Mouse (Mus musculus) liver, postnatal 0 days (tissue): ENCODE data around the gene Tmem117. TPM values are rescaled to one million over a fixed set of nuclear protein-coding genes. Genes with fewer than 3 reads are reported as not detected.

Experiments used
- ATAC-seq: fragments of 200-750 bp; cut with Nextera tagmentation; 2 replicates; pipeline ENCODE4 v1.8.0; 2017; ENCODE audit warnings: mild to moderate bottlenecking, moderate library complexity
- DNase-seq: peaks from one replicate; pipeline ENCODE4 v3.0.0-alpha.2; 2016
- H3K27ac ChIP-seq: fragments of 300-500 bp; sonication (generic); 2 replicates; pipeline ENCODE4 v1.5.1; 2014; ENCODE audit warnings: antibody characterized with exemption, moderate library complexity, mild to moderate bottlenecking, low read depth
- H3K27me3 ChIP-seq: fragments of 300-500 bp; sonication (generic); 2 replicates; pipeline ENCODE4 v1.6.1; 2014; ENCODE audit warnings: low read length, control low read depth, mixed read lengths; ENCODE audit not compliant: insufficient read depth
- H3K36me3 ChIP-seq: fragments of 300-500 bp; sonication (generic); replicated peaks from 2 replicates; pipeline ENCODE4 v1.6.1; 2014; ENCODE audit warnings: mild to moderate bottlenecking, control low read depth, low read length, moderate library complexity, mixed read lengths; ENCODE audit not compliant: insufficient read depth
- H3K4me1 ChIP-seq: fragments of 300-500 bp; sonication (generic); 2 replicates; pipeline ENCODE4 v1.6.1; 2014; ENCODE audit warnings: antibody characterized with exemption, mild to moderate bottlenecking, control low read depth; ENCODE audit not compliant: insufficient read depth
- H3K4me2 ChIP-seq: fragments of 300-500 bp; sonication (generic); 2 replicates; pipeline ENCODE4 v1.6.1; 2014; ENCODE audit warnings: low read depth, mild to moderate bottlenecking, low read length, moderate library complexity, mixed read lengths
- H3K4me3 ChIP-seq: fragments of 300-500 bp; sonication (generic); 2 replicates; pipeline ENCODE4 v1.5.1; 2014; ENCODE audit warnings: low read depth, low read length
- H3K9ac ChIP-seq: fragments of 300-500 bp; sonication (generic); replicated peaks from 2 replicates; pipeline ENCODE4 v1.6.1; 2014; ENCODE audit warnings: mild to moderate bottlenecking, moderate library complexity
- H3K9me3 ChIP-seq: fragments of 300-500 bp; sonication (generic); 2 replicates; pipeline ENCODE4 v1.6.1; 2016; ENCODE audit warnings: mild to moderate bottlenecking, control low read depth, low read length, mixed read lengths
- CTCF ChIP-seq: sonication (generic); IDR thresholded peaks from 2 replicates; pipeline ENCODE4 v1.5.1; 2016; ENCODE audit warnings: antibody characterized with exemption, low read depth
- EP300 ChIP-seq: IDR thresholded peaks from 2 replicates; pipeline ENCODE4 v1.6.1; 2016; ENCODE audit warnings: antibody characterized with exemption, low read depth, mild to moderate bottlenecking
- WGBS: fragments of 180-500 bp; shearing (Covaris S2); extraction: QIAGEN DNeasy Blood & Tissue Kit; methylation state at CpG from one replicate; pipeline ENCODE4 v1.1.7; 2014; ENCODE audit not compliant: insufficient replicate concordance; 5-methylcytosine and 5-hydroxymethylcytosine counted together
- polyA plus RNA-seq: library from polyadenylated mRNA; unstranded; fragments of >200 nt; fragmentation: Nextera tagmentation; extraction: Ambion mirVana; gene quantifications from 2 replicates; pipeline ENCODE4 v1.2.1, GENCODE M21; 2015

Gene Tmem117
- polyA plus RNA-seq, 1 experiment from 2014 or later: not detected

GRCm38 (mm10) chr15:94864134-94864533 lies 235.1 kb downstream of the Tmem117 start:
- TF ChIP-seq EP300: no peak
- no peak for TF ChIP-seq CTCF
- H3K4me1 ChIP-seq: no peaks in the 10 kb centered on the region
- H3K4me3 ChIP-seq: no peak overlapping the region
- no peak overlapping the region for H3K9ac ChIP-seq
- ATAC-seq: no peak
- DNase-seq: no peak
- H3K36me3 ChIP-seq: no peaks in the 10 kb centered on the region
- no peaks in the 10 kb centered on the region for H3K27me3 ChIP-seq
- no peaks in the 10 kb centered on the region for H3K9me3 ChIP-seq
- no peak overlapping the region for H3K4me2 ChIP-seq
- WGBS: 31% methylated on average over 1 of the region's 1 CpGs
- H3K27ac ChIP-seq: no peak overlapping the region

GRCm38 (mm10) chr15:94868372-94868771 lies 239.3 kb downstream of the Tmem117 start:
- H3K27ac ChIP-seq: no peak overlapping the region
- WGBS: 76% methylated on average over 5 of the region's 5 CpGs
- no peaks in the 10 kb centered on the region for H3K9me3 ChIP-seq
- no peaks in the 10 kb centered on the region for H3K27me3 ChIP-seq
- no peak overlapping the region for H3K9ac ChIP-seq
- no peak overlapping the region for H3K4me3 ChIP-seq
- H3K4me2 ChIP-seq: no peak overlapping the region
- no peaks in the 10 kb centered on the region for H3K36me3 ChIP-seq
- ATAC-seq (no peak), DNase-seq (no peak)
- TF ChIP-seq EP300 (no peak), CTCF (no peak)
- no peaks in the 10 kb centered on the region for H3K4me1 ChIP-seq

GRCm38 (mm10) chr15:94885026-94885425 lies 256.0 kb downstream of the Tmem117 start:
- H3K9me3 ChIP-seq: no peaks in the 10 kb centered on the region
- WGBS: 74% methylated on average over 4 of the region's 4 CpGs
- TF ChIP-seq CTCF (no peak), EP300 (no peak)
- no peak overlapping the region for H3K4me2 ChIP-seq
- no peaks in the 10 kb centered on the region for H3K4me1 ChIP-seq
- no peak overlapping the region for H3K4me3 ChIP-seq
- no peak for ATAC-seq
- no peak for DNase-seq
- no peak overlapping the region for H3K27ac ChIP-seq
- H3K36me3 ChIP-seq: no peaks in the 10 kb centered on the region
- no peak overlapping the region for H3K9ac ChIP-seq
- no peaks in the 10 kb centered on the region for H3K27me3 ChIP-seq

- Histone ChIP-seq H3K9ac (no peak overlapping the region), H3K4me2 (no peak overlapping the region), H3K4me3 (no peak overlapping the region), H3K27me3 (no peaks in the 10 kb centered on the region), H3K9me3 (no peaks in the 10 kb centered on the region), H3K36me3 (no peaks in the 10 kb centered on the region), H3K4me1 (no peaks in the 10 kb centered on the region), H3K27ac (no peak overlapping the region)
- TF ChIP-seq EP300: no peak
- no peak for TF ChIP-seq CTCF
- no peak for DNase-seq
- WGBS: 77% methylated on average over 1 of the region's 1 CpGs
- no peak for ATAC-seq
Observed at GRCm38 (mm10) chr15:94893201-94893600, 264.2 kb downstream of the Tmem117 start.

GRCm38 (mm10) chr15:94894086-94894485 lies 265.1 kb downstream of the Tmem117 start:
- Histone ChIP-seq H3K4me3 (no peak overlapping the region), H3K4me1 (no peaks in the 10 kb centered on the region), H3K4me2 (no peak overlapping the region), H3K27me3 (no peaks in the 10 kb centered on the region), H3K9ac (no peak overlapping the region), H3K36me3 (no peaks in the 10 kb centered on the region), H3K9me3 (no peaks in the 10 kb centered on the region), H3K27ac (no peak overlapping the region)
- no peak for ATAC-seq
- DNase-seq: no peak
- TF ChIP-seq EP300 (no peak), CTCF (no peak)
- WGBS: 82% methylated on average over 5 of the region's 5 CpGs

- no peak overlapping the region for H3K4me2 ChIP-seq
- H3K27me3 ChIP-seq: no peaks in the 10 kb centered on the region
- H3K9ac ChIP-seq: no peak overlapping the region
- DNase-seq: no peak
- no peaks in the 10 kb centered on the region for H3K9me3 ChIP-seq
- H3K4me1 ChIP-seq: no peaks in the 10 kb centered on the region
- H3K27ac ChIP-seq: no peak overlapping the region
- WGBS: 78% methylated on average over 11 of the region's 11 CpGs
- no peak for TF ChIP-seq CTCF
- TF ChIP-seq EP300: no peak
- H3K4me3 ChIP-seq: no peak overlapping the region
- ATAC-seq: no peak
- no peaks in the 10 kb centered on the region for H3K36me3 ChIP-seq
Observed at GRCm38 (mm10) chr15:94895681-94896080, 266.6 kb downstream of the Tmem117 start.

- TF ChIP-seq EP300: no peak
- no peak for TF ChIP-seq CTCF
- 83% methylated on average over 1 of the region's 1 CpGs for WGBS
- Histone ChIP-seq H3K4me3 (no peak overlapping the region), H3K9ac (no peak overlapping the region), H3K9me3 (peaks cover 3% of the 10 kb centered on the region), H3K4me2 (no peak overlapping the region), H3K27ac (no peak overlapping the region), H3K36me3 (no peaks in the 10 kb centered on the region), H3K4me1 (no peaks in the 10 kb centered on the region), H3K27me3 (no peaks in the 10 kb centered on the region)
- DNase-seq: no peak
- no peak for ATAC-seq
Observed at GRCm38 (mm10) chr15:94903188-94903587, 274.2 kb downstream of the Tmem117 start.
